Mouse (Mus musculus) heart, adult 2 months (tissue): ENCODE measurements at regions not wholly inside any gene's neighbourhood (a gene's known extent, or its start where the extent isn't known, plus 50 kb on each side); places are given as distances from the start of the nearest gene placed in this dataset.

ENCODE experiments used
- CTCF ChIP-seq: fragments of 200-600 bp; IDR thresholded peaks from 2 replicates; pipeline ENCODE4 v1.8.1; 2022; ENCODE audit warnings: antibody characterized with exemption, mild to moderate bottlenecking, moderate library complexity
- EP300 ChIP-seq: fragments of 200-500 bp; IDR thresholded peaks from 2 replicates; pipeline ENCODE4 v1.6.1; 2011; ENCODE audit warnings: low read depth, low read length, control low read depth; ENCODE audit not compliant: insufficient read depth

- TF ChIP-seq EP300, result no peak
- TF ChIP-seq CTCF, result no peak
Observed at GRCm38 (mm10) chr11:111781321-111781720, 715.4 kb downstream of the Kcnj2 start.
